Mouse (Mus musculus): ENCODE results near the gene Samd10.

Gene Samd10

DNA sequence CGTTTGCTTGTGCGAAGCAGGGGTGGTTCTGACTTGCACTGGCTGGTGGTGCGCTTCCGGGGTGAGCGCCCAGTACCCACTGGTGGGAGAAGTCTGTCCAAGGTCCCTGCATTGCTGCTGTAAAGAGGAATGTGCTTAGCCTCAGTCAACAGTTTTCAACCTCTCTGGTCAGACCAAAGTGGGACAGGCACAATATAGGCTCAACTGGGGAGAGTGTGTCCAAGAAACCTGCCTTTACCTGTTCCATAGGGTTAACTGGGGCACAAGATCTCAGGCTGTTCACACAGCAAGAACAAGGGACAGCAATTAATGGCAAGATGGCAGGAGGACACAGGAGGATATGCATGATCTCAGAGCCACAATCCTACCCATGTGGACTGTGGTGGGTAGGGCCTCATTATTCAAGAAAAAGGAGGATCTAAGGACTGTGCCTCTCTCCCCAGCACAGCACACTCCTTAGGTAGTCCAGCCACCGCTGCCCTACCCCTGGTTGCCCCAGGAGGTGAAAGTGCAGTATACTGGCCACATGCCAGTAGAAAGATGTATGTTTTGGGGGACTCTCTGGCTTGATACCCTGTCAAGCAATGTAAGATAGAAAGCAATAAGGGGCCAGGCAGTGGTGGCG, 24.0 kb downstream of the Samd10 start:
- no peak for DNase-seq

DNA sequence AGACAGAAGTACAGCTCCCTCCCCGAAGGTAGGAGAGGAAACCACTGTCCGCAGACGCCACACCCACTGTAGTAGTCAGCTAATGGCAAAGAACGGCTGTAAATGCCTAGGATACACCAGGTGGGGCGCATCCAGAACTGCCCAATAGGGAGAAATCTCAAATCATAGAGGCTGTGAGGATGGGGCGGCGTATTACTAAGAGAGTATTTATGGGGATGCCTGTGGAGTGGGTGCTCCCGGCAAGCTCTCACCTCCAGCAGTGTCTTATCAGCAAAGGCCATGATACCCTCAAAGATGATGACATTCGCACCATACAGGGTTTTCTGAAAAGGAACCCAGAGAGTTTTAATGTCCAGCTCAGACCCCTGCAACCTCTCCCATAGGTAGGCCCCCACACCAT, 25.1 kb downstream of the Samd10 start:
- no peak for DNase-seq

DNA sequence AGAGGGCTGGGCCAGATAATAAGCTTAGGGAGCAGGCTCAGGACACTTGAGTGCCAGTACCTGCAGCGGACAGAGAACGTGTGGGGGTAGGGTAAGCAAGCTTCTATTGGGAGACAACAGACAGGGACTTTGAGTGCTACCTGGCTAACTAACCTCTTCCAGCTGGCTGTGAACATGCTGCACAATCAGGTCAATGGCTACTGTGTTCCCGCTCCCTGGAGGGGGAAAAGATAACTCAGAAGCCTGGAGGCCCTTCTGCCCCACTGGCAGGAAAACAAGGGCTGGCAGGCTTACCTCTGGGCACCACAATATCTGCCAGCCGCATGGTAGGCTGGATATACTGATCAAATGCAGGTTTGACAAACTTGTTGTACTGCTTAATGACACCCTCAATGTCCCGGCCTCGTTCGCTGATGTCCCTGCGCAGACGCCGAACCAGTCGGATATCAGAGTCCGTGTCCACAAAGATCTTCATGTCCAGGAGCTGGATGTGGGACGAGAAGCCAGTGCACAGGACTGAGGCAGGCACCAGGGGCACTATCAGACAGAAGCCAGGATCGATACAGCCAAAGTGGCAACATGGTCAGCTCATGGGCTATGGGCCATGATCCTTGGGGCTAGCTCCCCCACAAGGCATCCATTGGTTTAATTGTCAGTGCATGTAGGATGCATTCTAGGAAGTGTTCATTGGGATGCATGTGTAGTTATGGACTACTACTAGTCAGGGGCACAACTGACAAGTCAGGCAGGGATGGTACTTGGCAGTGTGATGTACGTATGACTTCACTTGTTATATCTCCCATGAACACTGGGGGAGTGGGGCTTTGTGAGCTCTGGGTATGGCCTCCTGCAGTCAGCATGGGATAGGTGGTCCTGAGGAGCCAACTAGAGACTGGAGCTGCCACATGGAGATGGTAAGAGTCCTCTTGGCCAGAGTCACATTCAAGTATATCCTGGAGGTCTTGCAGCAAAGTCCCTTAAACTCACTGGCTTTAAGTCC, 25.8 kb downstream of the Samd10 start:
- DNase-seq, result no peak

DNA sequence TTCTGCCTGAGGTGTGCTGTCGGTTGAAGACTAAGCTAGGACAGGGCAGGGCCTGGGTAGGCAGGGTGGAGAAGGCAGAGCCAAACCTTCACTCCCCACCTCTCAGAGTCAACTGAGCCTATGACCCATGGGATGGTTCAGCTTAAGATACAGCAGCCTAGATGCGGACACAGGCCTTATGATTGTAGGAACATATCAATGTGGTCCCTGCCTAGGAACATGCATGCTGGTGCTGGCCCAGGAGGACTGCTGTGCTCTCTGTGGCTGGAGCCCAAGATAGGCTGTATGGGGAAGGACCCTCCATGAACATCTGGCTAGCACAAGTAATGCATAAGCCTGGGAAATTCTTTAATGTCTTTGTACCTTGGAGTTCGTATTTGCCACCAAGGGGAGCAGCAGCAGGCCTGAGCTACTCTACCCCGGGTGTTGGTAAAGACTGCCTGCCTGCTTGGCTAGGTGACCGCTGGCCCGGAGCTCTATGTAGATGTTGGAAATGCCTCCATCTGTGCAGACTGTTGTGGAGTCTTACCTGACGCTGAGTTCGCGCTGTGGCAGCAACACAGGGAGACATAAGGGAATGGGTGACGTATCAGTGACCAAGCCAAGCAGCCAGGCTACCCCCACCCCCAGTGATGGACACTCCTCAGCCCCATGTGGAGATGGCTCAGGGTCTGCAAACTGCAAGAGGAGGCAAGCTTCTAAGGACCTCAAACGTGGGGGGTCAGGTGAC, 26.9 kb downstream of the Samd10 start:
- no peak for DNase-seq

DNA sequence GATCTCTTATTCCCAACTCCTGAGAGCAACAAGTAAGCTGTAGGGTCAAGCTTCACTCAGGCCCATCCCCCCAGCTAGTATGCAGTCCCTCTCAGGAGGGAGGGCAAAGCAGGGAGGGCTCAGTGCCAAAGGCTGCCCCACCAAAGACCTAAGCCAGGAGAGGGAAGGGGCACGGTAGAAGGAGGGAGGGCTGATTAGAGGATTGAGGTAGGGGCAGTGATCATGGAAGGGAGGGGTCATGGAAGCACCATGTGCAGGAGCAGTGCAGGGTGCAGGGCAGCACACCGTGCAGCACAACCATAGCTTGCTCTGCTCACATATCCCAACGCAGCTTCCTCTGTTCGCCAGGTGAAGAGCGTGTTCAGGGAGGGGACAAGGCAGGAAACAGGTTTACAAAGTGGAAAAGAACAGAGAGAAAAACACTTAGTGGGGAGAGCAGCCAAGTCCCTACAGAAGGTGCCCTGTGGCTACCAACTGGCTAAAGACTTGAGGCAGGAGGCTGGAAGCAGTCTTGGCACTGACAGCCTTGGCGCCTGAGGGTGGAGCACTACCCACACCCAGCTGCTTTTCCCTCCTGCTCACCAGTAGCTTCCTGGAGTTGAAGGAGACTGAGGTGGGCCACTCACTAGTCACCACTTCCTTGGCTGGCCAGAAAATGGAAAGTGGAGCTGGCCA, 28.0 kb downstream of the Samd10 start:
- DNase-seq, result no peak

DNA sequence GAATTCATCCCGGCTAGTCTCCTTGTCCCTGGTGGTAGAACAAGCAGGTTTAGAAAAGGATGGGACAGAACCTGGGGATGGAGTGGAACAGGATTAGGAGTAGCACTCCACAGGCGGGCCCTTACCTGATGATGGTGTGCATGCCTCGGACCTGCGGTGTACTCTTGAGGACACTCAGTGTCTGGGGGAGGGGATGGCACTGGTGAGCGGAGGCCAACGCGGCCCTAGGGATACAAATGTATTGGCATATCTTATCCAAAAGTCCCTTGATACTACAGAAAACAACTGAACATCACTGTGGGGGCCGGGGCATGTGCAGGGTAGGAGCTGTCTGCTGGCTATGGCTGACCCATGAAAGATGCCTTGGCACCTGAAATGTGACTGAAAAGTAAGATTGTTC, 28.6 kb downstream of the Samd10 start:
- DNase-seq, result no peak

DNA sequence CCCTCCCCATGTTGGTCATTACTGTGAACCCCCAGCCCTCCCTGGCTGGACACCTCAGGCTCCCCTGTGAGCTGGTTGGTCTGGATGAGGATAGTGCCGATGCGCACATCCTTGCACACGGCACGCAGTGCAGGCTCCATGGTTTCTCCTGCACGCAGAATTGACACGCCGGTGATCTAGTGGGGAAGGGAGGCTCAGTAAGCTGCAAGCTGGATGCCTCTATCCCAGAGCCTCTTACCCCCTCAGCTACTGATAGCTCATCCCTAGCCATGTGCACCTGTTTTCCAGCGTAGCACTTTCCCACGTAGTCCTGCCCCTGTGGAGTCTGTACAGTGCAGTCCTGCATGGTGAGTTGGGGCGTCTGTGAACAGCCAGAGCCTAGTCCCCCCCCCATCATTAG, 29.2 kb downstream of the Samd10 start:
- no peak for DNase-seq

DNA sequence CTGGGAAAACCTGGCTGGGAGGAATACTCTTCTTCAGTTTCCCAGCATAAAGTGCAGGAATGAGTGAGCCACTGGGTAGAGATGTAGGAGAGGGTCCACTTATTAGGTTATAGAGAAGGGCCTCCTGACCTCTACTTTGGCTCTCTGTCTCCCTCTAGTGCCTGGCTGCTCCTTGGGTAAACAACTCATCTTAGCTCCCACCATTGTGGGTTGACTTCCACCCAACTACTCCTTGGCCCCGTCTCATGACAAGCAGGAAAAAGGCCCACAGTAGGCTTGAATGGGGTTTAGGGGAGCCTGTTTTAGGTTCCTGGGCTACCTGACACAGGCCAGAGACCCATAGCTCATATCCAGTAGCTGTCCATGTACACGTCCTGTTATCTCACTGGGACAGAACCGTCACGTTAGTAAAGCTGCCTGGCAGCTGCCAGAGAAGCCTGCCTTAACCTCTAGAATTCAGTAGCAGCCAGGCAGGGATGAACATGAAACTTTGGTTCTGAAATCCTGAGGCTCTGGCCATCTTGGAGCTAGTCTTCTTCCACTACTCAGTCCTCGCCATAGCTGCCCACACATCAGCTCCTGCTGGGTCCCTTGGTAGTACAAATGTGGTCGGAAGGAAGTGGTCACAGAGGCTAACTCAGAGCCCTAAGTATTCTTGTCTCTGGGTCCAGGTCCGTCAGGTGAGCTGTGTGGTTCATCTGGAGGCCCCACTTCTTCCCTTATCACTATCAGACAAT, 30.6 kb downstream of the Samd10 start:
- DNase-seq, result peak; percentile 53

DNA sequence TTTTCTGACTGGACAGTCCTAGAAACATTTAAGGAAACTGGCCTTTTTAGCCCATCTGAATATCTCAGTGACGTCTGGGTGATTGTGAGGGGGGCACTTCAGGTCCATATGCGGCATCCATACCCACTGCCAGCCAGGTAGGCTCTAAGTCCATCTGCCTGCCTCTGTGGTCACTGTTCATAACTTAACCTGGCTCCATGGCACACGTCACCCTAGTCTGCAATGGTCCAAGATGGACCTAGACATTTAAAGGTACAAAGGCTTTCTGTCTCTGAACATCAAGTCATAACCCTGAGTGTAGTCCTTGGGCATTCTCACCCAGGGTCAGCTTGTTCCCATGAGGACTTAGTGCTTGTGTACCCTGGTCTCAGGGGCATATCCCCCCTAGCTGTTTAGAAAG, 31.7 kb downstream of the Samd10 start:
- DNase-seq, result no peak

DNA sequence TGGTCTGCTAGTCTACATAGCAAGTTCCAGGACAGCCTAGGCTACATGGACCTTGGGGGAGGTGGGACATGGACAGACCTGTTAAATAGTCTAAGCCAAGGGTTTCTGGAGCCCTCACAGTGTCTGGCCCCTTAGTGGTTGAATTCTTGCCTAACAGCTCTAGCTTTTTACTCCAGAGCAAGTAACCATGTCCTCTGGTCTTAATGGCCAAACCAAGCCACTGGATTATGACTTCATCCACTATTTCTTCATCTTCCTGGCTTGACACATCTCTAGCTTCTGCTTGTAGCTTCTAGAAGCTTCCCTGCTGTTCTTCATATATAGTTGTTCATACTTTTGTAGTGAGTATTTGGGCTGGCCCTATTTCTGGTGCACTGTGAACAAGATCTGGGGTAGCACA, 45.2 kb downstream of the Samd10 start:
- DNase-seq, result no peak

DNA sequence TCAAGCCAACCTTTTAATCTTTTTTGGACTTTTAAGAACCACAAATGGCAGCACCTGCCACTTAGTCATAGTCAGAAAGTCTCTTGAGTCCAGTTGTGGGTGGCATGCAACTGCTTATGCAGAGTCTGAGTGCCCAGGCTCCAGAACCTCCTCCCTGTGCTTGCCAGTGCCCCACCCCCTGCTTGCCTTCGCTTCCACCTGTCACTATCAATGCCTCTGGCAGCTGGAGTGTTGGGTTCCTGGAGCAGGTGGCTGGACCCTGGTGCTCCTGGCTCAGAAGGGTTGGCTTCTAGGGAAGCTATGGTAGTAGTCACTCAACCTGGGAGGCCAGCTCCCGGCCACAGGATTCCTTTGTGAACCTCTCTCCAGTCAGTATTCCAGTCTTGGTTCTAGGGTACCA, 48.8 kb downstream of the Samd10 start:
- DNase-seq, result no peak

DNA sequence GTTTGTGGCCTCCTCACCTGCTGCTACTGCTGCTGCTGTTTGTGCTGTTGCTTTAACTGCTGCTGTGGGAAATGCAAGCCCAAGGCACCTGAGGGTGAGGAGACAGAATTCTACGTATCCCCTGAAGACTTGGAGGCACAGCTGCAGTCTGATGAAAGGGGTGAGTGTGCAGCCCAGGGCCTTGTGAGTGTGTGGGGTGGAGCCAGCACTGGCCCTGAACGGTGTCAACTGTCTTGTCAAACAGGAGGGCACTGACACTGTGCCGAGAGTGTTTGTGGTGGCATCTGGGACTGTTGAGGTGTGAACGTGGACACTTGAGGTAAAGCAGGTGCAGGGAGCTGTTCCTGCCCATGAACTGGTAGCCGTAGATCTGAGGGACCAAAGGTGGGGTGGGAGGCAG, 50.3 kb downstream of the Samd10 start:
- DNase-seq, result no peak

DNA sequence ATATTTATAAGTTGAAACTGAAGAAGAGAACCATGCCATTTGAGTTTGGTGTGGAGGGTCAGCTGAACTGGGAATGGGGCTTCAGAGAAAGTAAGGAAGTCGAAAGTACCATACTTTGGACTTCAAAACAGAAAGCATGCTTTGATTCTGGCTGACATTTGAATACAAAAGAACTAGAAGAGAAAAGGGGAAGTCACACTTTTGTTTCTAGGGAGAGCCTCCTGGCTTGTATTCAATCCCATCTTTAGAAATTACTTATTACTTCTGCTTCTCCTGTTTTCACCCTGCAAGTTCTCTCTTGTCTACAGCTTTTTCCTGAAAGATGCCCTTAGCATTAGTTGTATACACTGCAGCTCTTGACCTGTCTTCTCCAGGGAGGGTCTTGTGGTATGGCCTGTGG, 50.8 kb downstream of the Samd10 start:
- no peak for DNase-seq

DNA sequence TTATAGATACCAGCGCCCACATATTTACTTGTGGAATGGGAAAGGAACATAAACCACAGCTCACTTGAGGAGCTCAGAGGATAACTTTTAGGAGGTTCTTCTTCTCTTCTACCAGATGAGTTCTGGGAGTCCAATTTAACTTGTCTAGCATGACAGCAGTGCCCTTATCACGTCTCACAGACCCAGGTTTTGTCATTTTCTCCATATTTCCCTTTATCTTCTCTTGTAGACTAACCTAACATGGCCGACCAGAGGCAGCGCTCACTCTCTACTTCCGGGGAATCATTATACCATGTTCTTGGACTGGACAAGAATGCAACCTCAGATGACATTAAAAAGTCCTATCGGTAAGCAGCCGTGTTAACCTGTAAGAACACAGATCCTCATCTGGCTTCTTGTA, 52.9 kb downstream of the Samd10 start:
- no peak for DNase-seq
